13 mouse cellular contexts compared by ENCODE assay signal in the genomic region with DNA sequence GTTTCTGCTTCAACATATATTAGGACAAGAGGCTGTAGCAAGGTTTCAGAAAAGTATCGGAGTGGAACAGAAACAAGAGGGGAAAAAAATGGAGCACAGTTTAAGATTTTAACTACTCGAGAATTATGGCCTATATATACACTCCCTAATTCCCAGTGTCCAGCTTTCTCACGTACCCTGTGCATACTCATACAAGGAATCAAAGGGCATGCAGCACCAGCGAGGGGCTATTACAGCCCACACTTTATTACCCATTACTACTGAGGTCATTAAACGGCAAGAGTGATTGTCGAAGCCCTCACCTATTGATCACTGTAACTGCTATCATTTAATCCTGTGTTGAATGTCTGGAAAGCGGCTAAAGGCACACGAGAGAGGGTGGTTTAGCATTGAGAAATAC.
DNase-seq lines count a peak whose midpoint lies in the region; ATAC-seq lines count a peak whose summit lies in the region.
"Had no signal": no experiment of that assay in that cellular context is flagged by ENCODE, and none has a peak within 500 bp of the region (broad histone marks: within the 10 kb centered on the region; RNA-seq: fewer than 3 reads in every experiment).

No protein-coding gene starts in this region.

- no peak for ATAC-seq in heart, embryonic 15.5 days (replicated peaks; ENCODE audit: insufficient number of reproducible peaks, insufficient read depth, low FRiP score, low read depth)
- no peak for ATAC-seq in limb, embryonic 12.5 days (ENCODE audit: insufficient number of reproducible peaks, insufficient read depth, low FRiP score, low TSS enrichment, low read depth)
- peak; percentile 83 for ATAC-seq in intestine, embryonic 16.5 days
- no peak for ATAC-seq in neural tube, embryonic 15.5 days (ENCODE audit: low FRiP score)
- no peak for ATAC-seq in megakaryocyte, adult 5-6 weeks (ENCODE audit: poor library complexity, severe bottlenecking)

- H3K27ac ChIP-seq in heart, embryonic 15.5 days: peak overlapping the region; percentile 68
- H3K27ac ChIP-seq in limb, embryonic 12.5 days: no peak overlapping the region
- H3K27ac ChIP-seq in limb, embryonic 10.5 days: no peak overlapping the region
- H3K27ac ChIP-seq in intestine, embryonic 16.5 days (ENCODE audit: low read length): peak overlapping the region; percentile 50
- H3K27ac ChIP-seq in neural tube, embryonic 15.5 days (replicated peaks): no peak overlapping the region; the same call in 1 of the 2 replicates
- H3K27ac ChIP-seq: forebrain, embryonic 10.5 days had no signal

- no peaks in the 10 kb centered on the region for H3K27me3 ChIP-seq in heart, embryonic 15.5 days
- H3K27me3 ChIP-seq in limb, embryonic 12.5 days: peaks cover 23% of the 10 kb centered on the region
- H3K27me3 ChIP-seq in limb, embryonic 10.5 days (ENCODE audit: low read depth, poor library complexity, severe bottlenecking): peaks cover 54% of the 10 kb centered on the region
- H3K27me3 ChIP-seq in intestine, embryonic 16.5 days (replicated peaks; ENCODE audit: control insufficient read depth, insufficient read depth, low read length): no peaks in the 10 kb centered on the region
- H3K27me3 ChIP-seq in neural tube, embryonic 15.5 days (replicated peaks): peaks cover 18% of the 10 kb centered on the region

- no peak for DNase-seq in heart, adult 9 months (ENCODE audit: low spot score in 2 of 2)
- no peak for DNase-seq in limb, embryonic 10.5 days (ENCODE audit: low spot score)
- no peak for DNase-seq in frontal cortex, postnatal 25 days (ENCODE audit: low spot score in 2 of 2)
- DNase-seq: cerebellum, postnatal 10 days; gastrocnemius, postnatal 10 days; kidney, adult 11 months; thymus, postnatal 4 days had no signal

- 67% methylated on average over 8 of the region's 8 CpGs for WGBS in heart, embryonic 15.5 days
- WGBS in limb, embryonic 12.5 days: 16% methylated on average over 8 of the region's 8 CpGs
- WGBS in limb, embryonic 10.5 days: 27% methylated on average over 8 of the region's 8 CpGs
- 38% methylated on average over 8 of the region's 8 CpGs for WGBS in intestine, embryonic 16.5 days
- 35% methylated on average over 8 of the region's 8 CpGs for WGBS in neural tube, embryonic 15.5 days

- peaks cover 4% of the 10 kb centered on the region; the same call in 1 of the 2 replicates for H3K36me3 ChIP-seq in heart, embryonic 15.5 days
- peaks cover 17% of the 10 kb centered on the region for H3K36me3 ChIP-seq in limb, embryonic 12.5 days
- 0 out of 2 replicates have a peak, but pooled peaks cover 3% of the 10 kb centered on the region for H3K36me3 ChIP-seq in limb, embryonic 10.5 days
- H3K36me3 ChIP-seq in intestine, embryonic 16.5 days (ENCODE audit: control insufficient read depth, insufficient read depth, low read length): no peaks in the 10 kb centered on the region
- no peaks in the 10 kb centered on the region for H3K36me3 ChIP-seq in neural tube, embryonic 15.5 days

- no peak overlapping the region for H3K4me3 ChIP-seq in heart, embryonic 15.5 days
- H3K4me3 ChIP-seq in limb, embryonic 12.5 days (replicated peaks): no peak overlapping the region
- H3K4me3 ChIP-seq in limb, embryonic 10.5 days: no peak overlapping the region
- H3K4me3 ChIP-seq in intestine, embryonic 16.5 days (ENCODE audit: low read length): no peak overlapping the region
- H3K4me3 ChIP-seq in neural tube, embryonic 15.5 days (replicated peaks): no peak overlapping the region
- H3K4me3 ChIP-seq: forebrain, embryonic 10.5 days had no signal

- 0 out of 2 replicates have a peak overlapping the region, but pooled peaks have one; percentile 26 for H3K4me2 ChIP-seq in heart, embryonic 15.5 days
- H3K4me2 ChIP-seq in limb, embryonic 12.5 days: 0 out of 2 replicates have a peak overlapping the region, but pooled peaks have one; percentile 13
- H3K4me2 ChIP-seq in intestine, embryonic 16.5 days (ENCODE audit: low read depth, low read length): peak overlapping the region; percentile 19; the same call in 1 of the 2 replicates
- H3K4me2 ChIP-seq in neural tube, embryonic 15.5 days: 0 out of 2 replicates have a peak overlapping the region, but pooled peaks have one; percentile 3

- peaks cover 32% of the 10 kb centered on the region for H3K4me1 ChIP-seq in heart, embryonic 15.5 days (replicated peaks)
- H3K4me1 ChIP-seq in limb, embryonic 12.5 days (replicated peaks): peaks cover 28% of the 10 kb centered on the region
- peaks cover 44% of the 10 kb centered on the region for H3K4me1 ChIP-seq in limb, embryonic 10.5 days
- peaks cover 27% of the 10 kb centered on the region for H3K4me1 ChIP-seq in intestine, embryonic 16.5 days (ENCODE audit: control insufficient read depth, insufficient read depth, low read length)
- H3K4me1 ChIP-seq in neural tube, embryonic 15.5 days: peaks cover 26% of the 10 kb centered on the region

- no peaks in the 10 kb centered on the region for H3K9me3 ChIP-seq in heart, embryonic 15.5 days (replicated peaks)
- no peaks in the 10 kb centered on the region for H3K9me3 ChIP-seq in limb, embryonic 12.5 days
- H3K9me3 ChIP-seq in limb, embryonic 10.5 days (replicated peaks): no peaks in the 10 kb centered on the region
- H3K9me3 ChIP-seq in intestine, embryonic 16.5 days (ENCODE audit: control insufficient read depth, low read length): no peaks in the 10 kb centered on the region
- H3K9me3 ChIP-seq in neural tube, embryonic 15.5 days (replicated peaks): no peaks in the 10 kb centered on the region
- H3K9me3 ChIP-seq: forebrain, embryonic 10.5 days had no signal

- H3K9ac ChIP-seq in heart, embryonic 15.5 days: no peak overlapping the region
- H3K9ac ChIP-seq in limb, embryonic 12.5 days (replicated peaks): no peak overlapping the region
- H3K9ac ChIP-seq in intestine, embryonic 16.5 days (ENCODE audit: low read depth, low read length): no peak overlapping the region
- no peak overlapping the region for H3K9ac ChIP-seq in neural tube, embryonic 15.5 days (replicated peaks)

Comparison
In these comparisons a context has a peak if more than half of its experiments do, and no peak if none do; other contexts are left out.
1. H3K27ac ChIP-seq: peak in heart, embryonic 15.5 days (single experiment) and intestine, embryonic 16.5 days (single experiment); none in limb, embryonic 12.5 days (single experiment), limb, embryonic 10.5 days (single experiment) and neural tube, embryonic 15.5 days (single experiment).
2. Peak in every context shown above with its lines, with median percentiles within 50 percentile points of each other: H3K4me2 ChIP-seq.